9 mouse cellular contexts compared by ENCODE assay signal in genomic region chr8:106887336-106888189, GRCm38 (mm10). TPM values are rescaled to one million over a fixed set of nuclear protein-coding genes. Genes with fewer than 3 reads are reported as not detected.
DNase-seq lines count a peak whose midpoint lies in the region; ATAC-seq and TF ChIP-seq lines count a peak whose summit lies in the region.
"Had no signal": no experiment of that assay in that cellular context is flagged by ENCODE, and none has a peak within 500 bp of the region (broad histone marks: within the 10 kb centered on the region; RNA-seq: fewer than 3 reads in every experiment).

No protein-coding gene starts in this region.

- no peak overlapping the region for H3K27ac ChIP-seq in heart, adult 2 months
- no peak overlapping the region for H3K27ac ChIP-seq in heart, embryonic 11.5 days (ENCODE audit: low read depth, low read length)
- no peak overlapping the region for H3K27ac ChIP-seq in forebrain, embryonic 11.5 days (ENCODE audit: low read depth, low read length)

- peaks cover 17% of the 10 kb centered on the region for H3K36me3 ChIP-seq in heart, adult 2 months (ENCODE audit: control insufficient read depth, insufficient read depth, low read length)
- H3K36me3 ChIP-seq in heart, embryonic 11.5 days (ENCODE audit: control insufficient read depth, insufficient read depth, low read length) = peaks cover 22% of the 10 kb centered on the region
- peaks cover 9% of the 10 kb centered on the region; the same call in 1 of the 2 replicates for H3K36me3 ChIP-seq in forebrain, embryonic 11.5 days (ENCODE audit: control insufficient read depth, insufficient read depth, low read length)

- TF ChIP-seq CTCF in heart, adult 2 months (IDR thresholded peaks at IDR 0.05) = peak; percentile 98

- no peak overlapping the region for H3K9ac ChIP-seq in heart, adult 2 months (ENCODE audit: low read depth, low read length)
- no peak overlapping the region for H3K9ac ChIP-seq in heart, embryonic 11.5 days (ENCODE audit: low read depth, low read length)
- no peak overlapping the region for H3K9ac ChIP-seq in forebrain, embryonic 11.5 days (ENCODE audit: low read length)

- no peaks in the 10 kb centered on the region for H3K9me3 ChIP-seq in heart, embryonic 11.5 days (replicated peaks; ENCODE audit: control insufficient read depth, low read length)
- H3K9me3 ChIP-seq in forebrain, embryonic 11.5 days (ENCODE audit: control insufficient read depth, low read length) = no peaks in the 10 kb centered on the region

- H3K4me3 ChIP-seq in heart, adult 2 months = no peak overlapping the region
- no peak overlapping the region for H3K4me3 ChIP-seq in heart, embryonic 11.5 days (ENCODE audit: low read depth, low read length)
- no peak overlapping the region for H3K4me3 ChIP-seq in forebrain, embryonic 11.5 days (ENCODE audit: low read depth, low read length)
- H3K4me3 ChIP-seq: myocyte had no signal

- intact Hi-C loops in heart, adult 2 months (cut with DNase I) = loop anchor here (1.0 to 2.0 kb wide), 3 partner anchors 15 to 188 kb away; no protein-coding TSS in a partner anchor

- H3K4me2 ChIP-seq in heart, embryonic 11.5 days = no peak overlapping the region
- H3K4me2 ChIP-seq in forebrain, embryonic 11.5 days (ENCODE audit: low read depth, low read length, severe bottlenecking) = no peak overlapping the region

- peak; percentile 69 to 73 for DNase-seq in heart, adult 2 months
- peak; percentile 78 for DNase-seq in c-Kit-positive CD71-positive TER-119-negative erythroid progenitor cells, embryonic 14.5 days (ENCODE audit: low read depth)
- DNase-seq in forebrain, embryonic 11.5 days (ENCODE audit: low spot score) = peak; percentile 82
- DNase-seq in layer of hippocampus, postnatal 36 days = peak; percentile 54 to 60
- peak; percentile 69 for DNase-seq in right cerebral cortex, postnatal 25 days

- TF ChIP-seq EP300 in heart, adult 2 months (IDR thresholded peaks at IDR 0.05; ENCODE audit: insufficient read depth, low read depth, low read length) = peak; percentile 78

- no peak for ATAC-seq in heart, embryonic 11.5 days (replicated peaks; ENCODE audit: insufficient number of reproducible peaks, low FRiP score, low TSS enrichment)
- ATAC-seq in forebrain, embryonic 11.5 days (replicated peaks; ENCODE audit: low FRiP score) = 0 out of 2 replicates have a peak, but pooled peaks have one; percentile 40
- peak; percentile 76 to 80 for ATAC-seq in hematopoietic stem cell, adult 5-6 weeks (replicated peaks in 1 of 2; ENCODE audit: insufficient read depth in 1 of 2, low FRiP score in 2 of 2, low TSS enrichment in 1 of 2, low read depth in 1 of 2, poor library complexity in 2 of 2, severe bottlenecking in 2 of 2)
- ATAC-seq in megakaryocyte, adult 5-6 weeks (ENCODE audit: poor library complexity, severe bottlenecking) = peak; percentile 93

- peaks cover 4% of the 10 kb centered on the region for H3K79me2 ChIP-seq in heart, adult 2 months (replicated peaks; ENCODE audit: control insufficient read depth, insufficient read depth, low read length)

- H3K27me3 ChIP-seq in heart, adult 2 months (ENCODE audit: control insufficient read depth, insufficient read depth, low read length) = no peaks in the 10 kb centered on the region
- no peaks in the 10 kb centered on the region for H3K27me3 ChIP-seq in heart, embryonic 11.5 days (ENCODE audit: control insufficient read depth, insufficient read depth, low read length)
- H3K27me3 ChIP-seq in forebrain, embryonic 11.5 days (ENCODE audit: control insufficient read depth, insufficient read depth, low read length) = no peaks in the 10 kb centered on the region

- no peak for TF ChIP-seq POLR2A in heart, adult 2 months (IDR thresholded peaks at IDR 0.05; ENCODE audit: insufficient read depth, low read depth, low read length)

- 38% methylated on average over 5 of the region's 5 CpGs for WGBS in heart, adult 2 months
- 53% methylated on average over 5 of the region's 5 CpGs for WGBS in heart, embryonic 11.5 days (ENCODE audit: insufficient replicate concordance)
- WGBS in forebrain, embryonic 11.5 days = 55% methylated on average over 5 of the region's 5 CpGs

- peaks cover 11% of the 10 kb centered on the region for H3K4me1 ChIP-seq in heart, adult 2 months (ENCODE audit: control insufficient read depth, insufficient read depth, low read length)
- peaks cover 14% of the 10 kb centered on the region for H3K4me1 ChIP-seq in heart, embryonic 11.5 days (ENCODE audit: control insufficient read depth, insufficient read depth, low read length)
- H3K4me1 ChIP-seq in forebrain, embryonic 11.5 days (replicated peaks; ENCODE audit: control insufficient read depth, insufficient read depth, low read length) = 0 out of 2 replicates have a peak, but pooled peaks cover 2% of the 10 kb centered on the region

RNA-seq across cellular contexts. Expression of gene Utp4, which starts 5.9 kb away (rescaled TPM):
- 10 to 100 TPM; 21.3 to 22.3 TPM for total RNA-seq in heart, adult 2 months (2021)
- 17.8 and 25.2 TPM in 2 replicates for polyA plus RNA-seq in heart, adult 2 months (2012; rRNA removed)
- 53.9 and 56.9 TPM in 2 replicates for polyA plus RNA-seq in heart, embryonic 11.5 days (2014; fragmentation: Nextera tagmentation; extraction: Ambion mirVana)
- polyA plus RNA-seq in forebrain, embryonic 11.5 days (2014; fragmentation: Nextera tagmentation; extraction: Ambion mirVana) = 79.6 and 80.9 TPM in 2 replicates
- 30.8 and 37.9 TPM in 2 replicates for total RNA-seq in hematopoietic stem cell, adult 5-6 weeks (2017)
- total RNA-seq in layer of hippocampus, postnatal 36 days (2021) = 10 to 100 TPM; 41.0 to 43.5 TPM
- 10.0 and 13.9 TPM in 2 replicates for total RNA-seq in megakaryocyte, adult 5-6 weeks (2015)
- total RNA-seq in megakaryocyte, adult 5-6 weeks (2017) = 9.4 and 11.5 TPM in 2 replicates

RNA-seq across cellular contexts. Expression of gene Has3, which starts 17.5 kb away (rescaled TPM):
- under 1 TPM; 0.66 to 0.70 TPM for total RNA-seq in heart, adult 2 months (2021)
- polyA plus RNA-seq in heart, adult 2 months (2012; rRNA removed) = 1.1 and 3.7 TPM in 2 replicates
- polyA plus RNA-seq in heart, embryonic 11.5 days (2014; fragmentation: Nextera tagmentation; extraction: Ambion mirVana) = 0.08 and 0.17 TPM in 2 replicates
- polyA plus RNA-seq in forebrain, embryonic 11.5 days (2014; fragmentation: Nextera tagmentation; extraction: Ambion mirVana) = 0.29 and 0.95 TPM in 2 replicates
- not detected in 2 replicates for total RNA-seq in hematopoietic stem cell, adult 5-6 weeks (2017)
- total RNA-seq in layer of hippocampus, postnatal 36 days (2021) = 1 to 10 TPM; 1.5 to 1.9 TPM
- not detected in 2 replicates for total RNA-seq in megakaryocyte, adult 5-6 weeks (2015)
- 0.16 TPM in 1 of 2 replicates, not detected in the other for total RNA-seq in megakaryocyte, adult 5-6 weeks (2017)

RNA-seq across cellular contexts. Expression of gene Sntb2, which starts 48.0 kb away (rescaled TPM):
- total RNA-seq in heart, adult 2 months (2021) = 10 to 100 TPM; 10.0 to 10.7 TPM
- 4.5 and 8.8 TPM in 2 replicates for polyA plus RNA-seq in heart, adult 2 months (2012; rRNA removed)
- polyA plus RNA-seq in heart, embryonic 11.5 days (2014; fragmentation: Nextera tagmentation; extraction: Ambion mirVana) = 6.0 and 8.0 TPM in 2 replicates
- polyA plus RNA-seq in forebrain, embryonic 11.5 days (2014; fragmentation: Nextera tagmentation; extraction: Ambion mirVana) = 7.9 and 9.5 TPM in 2 replicates
- 4.0 and 8.5 TPM in 2 replicates for total RNA-seq in hematopoietic stem cell, adult 5-6 weeks (2017)
- 10 to 100 TPM; 22.4 to 27.9 TPM for total RNA-seq in layer of hippocampus, postnatal 36 days (2021)
- total RNA-seq in megakaryocyte, adult 5-6 weeks (2015) = 7.7 and 8.5 TPM in 2 replicates
- 12.0 and 13.3 TPM in 2 replicates for total RNA-seq in megakaryocyte, adult 5-6 weeks (2017)
